Mouse (Mus musculus): Measurements from ENCODE around the gene Tpt1. TPM values are rescaled to one million over a fixed set of nuclear protein-coding genes. Genes with fewer than 3 reads are reported as not detected.
"Not testable (repeated sequence)": the region's sequence is repeated elsewhere in the genome, so short reads cannot be mapped to it uniquely, and the experiment has no call there.

Tpt1 gene
- polyA plus RNA-seq, 2 experiments = 702 to 1,453 TPM

DNA sequence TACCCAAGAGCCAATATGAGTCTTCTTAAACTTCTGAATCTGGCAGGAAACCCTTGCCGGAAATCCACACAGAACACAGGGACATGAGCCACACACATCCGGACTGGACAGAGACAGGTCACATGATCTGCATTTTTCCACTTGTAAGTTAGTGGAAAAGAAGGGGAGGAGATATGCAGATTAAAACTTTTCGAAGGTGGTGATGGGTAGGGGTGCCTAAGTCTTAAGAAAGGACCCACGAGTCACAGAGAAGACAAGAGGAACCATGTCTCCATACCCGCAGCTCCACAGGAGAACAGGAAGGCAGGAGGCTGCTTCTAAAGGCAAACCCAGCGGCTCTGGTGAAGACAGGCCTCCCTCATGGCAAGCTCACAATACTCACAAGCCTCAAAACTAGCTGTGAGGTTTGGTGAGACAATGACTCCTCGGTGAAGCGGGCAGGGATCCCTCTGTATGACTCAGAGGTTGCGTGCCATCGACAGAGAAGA is 10.6 kb upstream of the Tpt1 start:
- Histone ChIP-seq H3K4me3 (ENCODE audit: insufficient read depth in 1 of 2, low read depth in 2 of 2, low read length in 2 of 2) (peak overlapping the region; percentile 75 to 84), H3K9me3 (ENCODE audit: control insufficient read depth, low read length) (no peaks in the 10 kb centered on the region), H3K4me1 (replicated peaks; ENCODE audit: control insufficient read depth in 2 of 2, insufficient read depth in 2 of 2, low read length in 1 of 2) (peaks cover 58 to 60% of the 10 kb centered on the region in 2 experiments), H3K4me2 (ENCODE audit: low read depth) (peak overlapping the region; percentile 99), H3K36me3 (replicated peaks; ENCODE audit: control insufficient read depth, insufficient read depth, low read depth) (no peaks in the 10 kb centered on the region), H3K9ac (replicated peaks) (peak overlapping the region; percentile 89), H3K27me3 (ENCODE audit: control insufficient read depth, insufficient read depth, low read length) (no peaks in the 10 kb centered on the region), H3K27ac (peak overlapping the region; percentile 97)
- peak; percentile 76 for ATAC-seq (ENCODE audit: insufficient read depth)
- TF ChIP-seq EP300 (IDR thresholded peaks at IDR 0.05; ENCODE audit: low read depth) (no peak; the same call in 1 of the 2 replicates), CTCF (IDR thresholded peaks at IDR 0.05; ENCODE audit: low read depth) (no peak)
- DNase-seq (ENCODE audit: low read depth in 3 of 3, low spot score in 3 of 3) = peak; percentile 78 to 88 (median 81)
- under 1% methylated on average over 10 of the region's 10 CpGs for whole genome bisulfite sequencing (ENCODE audit: insufficient replicate concordance)

DNA sequence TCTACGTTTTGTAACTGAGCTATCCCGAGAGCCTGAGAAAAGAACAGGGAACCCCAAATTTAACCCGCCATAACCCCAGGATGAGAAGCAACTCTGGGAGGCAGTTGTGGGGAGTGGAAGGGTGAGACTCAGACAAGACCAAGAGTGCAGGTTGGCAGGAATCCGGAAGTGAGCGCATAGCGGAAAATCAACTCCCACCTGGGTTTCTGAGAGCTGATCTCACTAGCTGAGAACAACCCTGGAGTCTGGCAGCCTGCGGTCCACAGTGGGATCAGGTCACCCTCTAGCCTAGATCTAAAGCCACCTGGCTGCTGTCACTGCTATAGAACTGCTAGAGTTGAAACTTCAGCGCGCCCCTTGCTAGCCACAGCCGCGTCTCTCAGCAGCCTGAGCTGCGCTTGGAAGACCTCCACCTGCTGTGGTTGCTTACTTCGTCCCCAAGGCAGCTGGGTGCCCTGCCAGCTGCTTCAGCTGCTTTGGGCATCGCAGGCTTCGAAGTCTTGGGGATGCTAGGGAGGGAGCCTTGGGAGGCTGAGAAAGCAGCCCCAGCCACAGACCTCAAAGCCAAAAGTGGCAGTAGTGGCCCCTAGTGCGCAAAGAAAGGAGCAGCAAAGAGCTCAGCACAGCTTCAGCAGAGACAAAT is 10.0 kb upstream of the Tpt1 start:
- DNase-seq (ENCODE audit: low read depth in 3 of 3, low spot score in 3 of 3) (peak in 2 of 3 experiments; percentile 46 to 69), ATAC-seq (ENCODE audit: insufficient read depth) (peak; percentile 54)
- H3K9me3 ChIP-seq (ENCODE audit: control insufficient read depth, low read length) = no peaks in the 10 kb centered on the region
- under 1% methylated on average over 16 of the region's 16 CpGs for WGBS (ENCODE audit: insufficient replicate concordance)
- H3K36me3 ChIP-seq (replicated peaks; ENCODE audit: control insufficient read depth, insufficient read depth, low read depth) = no peaks in the 10 kb centered on the region
- peak overlapping the region; percentile 89 for H3K9ac ChIP-seq (replicated peaks)
- H3K27me3 ChIP-seq (ENCODE audit: control insufficient read depth, insufficient read depth, low read length) = no peaks in the 10 kb centered on the region
- peaks cover 53 to 60% of the 10 kb centered on the region in 2 experiments for H3K4me1 ChIP-seq (replicated peaks; ENCODE audit: control insufficient read depth in 2 of 2, insufficient read depth in 2 of 2, low read length in 1 of 2)
- TF ChIP-seq CTCF (IDR thresholded peaks at IDR 0.05; ENCODE audit: low read depth) (peak; percentile 63), EP300 (IDR thresholded peaks at IDR 0.05; ENCODE audit: low read depth) (no peak)
- peak overlapping the region; percentile 75 to 84 for H3K4me3 ChIP-seq (ENCODE audit: insufficient read depth in 1 of 2, low read depth in 2 of 2, low read length in 2 of 2)
- peak overlapping the region; percentile 97 for H3K27ac ChIP-seq
- H3K4me2 ChIP-seq (ENCODE audit: low read depth) = peak overlapping the region; percentile 99

DNA sequence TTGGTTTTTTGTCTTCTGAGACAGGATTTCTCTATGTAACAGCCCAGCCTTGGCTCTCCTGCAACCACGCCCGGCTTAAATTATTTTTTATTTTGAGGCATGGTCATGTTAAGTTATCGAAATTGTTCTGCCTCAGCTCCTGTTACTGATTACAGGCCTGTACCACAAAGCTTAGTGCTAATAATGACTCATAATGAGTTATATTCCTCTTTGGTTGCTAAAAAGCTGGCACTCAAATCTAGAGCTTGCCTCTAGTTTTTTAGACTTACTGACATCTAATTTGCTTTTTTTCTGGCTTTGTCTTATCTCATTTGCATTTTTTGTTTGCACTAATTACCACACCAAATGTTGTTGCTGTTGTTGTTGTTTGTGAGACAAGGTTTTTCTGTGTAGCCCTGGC is 8.3 kb upstream of the Tpt1 start:
- DNase-seq (ENCODE audit: low read depth in 3 of 3, low spot score in 3 of 3) = no peak
- WGBS (ENCODE audit: insufficient replicate concordance) = 61% methylated on average over 3 of the region's 3 CpGs
- Histone ChIP-seq H3K4me1 (replicated peaks; ENCODE audit: control insufficient read depth in 2 of 2, insufficient read depth in 2 of 2, low read length in 1 of 2) (peaks cover 53 to 60% of the 10 kb centered on the region in 2 experiments), H3K27me3 (ENCODE audit: control insufficient read depth, insufficient read depth, low read length) (no peaks in the 10 kb centered on the region), H3K9ac (replicated peaks) (peak overlapping the region; percentile 60), H3K4me3 (ENCODE audit: insufficient read depth in 1 of 2, low read depth in 2 of 2, low read length in 2 of 2) (peak overlapping the region; percentile 20 to 24; a peak in 3 of 4 replicates), H3K27ac (peak overlapping the region; percentile 95), H3K4me2 (ENCODE audit: low read depth) (peak overlapping the region; percentile 99), H3K36me3 (replicated peaks; ENCODE audit: control insufficient read depth, insufficient read depth, low read depth) (no peaks in the 10 kb centered on the region), H3K9me3 (ENCODE audit: control insufficient read depth, low read length) (no peaks in the 10 kb centered on the region)
- no peak for ATAC-seq (ENCODE audit: insufficient read depth)
- TF ChIP-seq EP300 (IDR thresholded peaks at IDR 0.05; ENCODE audit: low read depth) (no peak), CTCF (IDR thresholded peaks at IDR 0.05; ENCODE audit: low read depth) (no peak)

DNA sequence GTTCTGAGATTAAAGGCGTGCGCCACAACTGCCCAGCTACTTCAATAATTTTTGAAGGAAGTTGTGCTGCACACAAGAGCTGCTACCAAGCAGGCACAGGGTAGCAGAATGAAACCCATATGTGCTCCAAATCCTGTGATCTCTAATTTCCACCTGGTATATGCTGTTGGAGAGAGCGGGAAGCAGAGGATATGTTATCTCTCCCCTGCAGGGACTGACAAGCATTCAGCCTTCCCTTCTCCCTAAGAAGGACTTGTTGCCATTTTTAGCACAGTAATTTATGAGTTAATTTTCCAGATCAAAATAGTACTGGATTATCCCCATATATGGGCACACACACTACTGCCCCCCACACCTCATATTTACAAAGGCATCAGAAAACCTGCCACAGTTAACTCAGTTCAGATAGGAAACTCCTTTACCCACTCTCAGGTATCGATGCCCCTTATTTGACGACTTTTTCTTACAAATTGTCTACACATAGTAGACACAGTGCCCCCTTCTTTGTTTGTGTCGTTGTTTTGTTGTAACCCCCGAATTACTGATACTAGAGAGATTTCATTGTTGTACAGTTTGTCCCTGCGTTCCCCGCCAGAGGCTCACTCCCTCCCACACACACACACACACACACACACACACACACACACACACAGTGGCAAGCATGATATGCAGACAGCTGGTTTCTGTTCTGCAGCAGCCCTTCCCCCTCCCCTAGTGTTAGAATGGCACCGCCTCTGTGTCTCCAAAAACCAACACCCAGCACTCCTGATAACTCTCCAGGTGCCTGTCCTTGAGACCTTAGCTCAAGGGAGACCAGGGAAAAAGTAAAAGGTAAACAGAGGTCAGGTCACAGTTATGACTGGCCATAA is 7.6 kb upstream of the Tpt1 start:
- TF ChIP-seq EP300 (IDR thresholded peaks at IDR 0.05; ENCODE audit: low read depth) (peak; percentile 90), CTCF (IDR thresholded peaks at IDR 0.05; ENCODE audit: low read depth) (peak; percentile 20; the same call in 1 of the 2 replicates)
- Histone ChIP-seq H3K9me3 (ENCODE audit: control insufficient read depth, low read length) (no peaks in the 10 kb centered on the region), H3K36me3 (replicated peaks; ENCODE audit: control insufficient read depth, insufficient read depth, low read depth) (no peaks in the 10 kb centered on the region), H3K27ac (peak overlapping the region; percentile 95), H3K4me3 (ENCODE audit: insufficient read depth in 1 of 2, low read depth in 2 of 2, low read length in 2 of 2) (peak overlapping the region; percentile 20 to 37), H3K4me2 (ENCODE audit: low read depth) (peak overlapping the region; percentile 99), H3K9ac (replicated peaks) (peak overlapping the region; percentile 60), H3K27me3 (ENCODE audit: control insufficient read depth, insufficient read depth, low read length) (no peaks in the 10 kb centered on the region), H3K4me1 (replicated peaks; ENCODE audit: control insufficient read depth in 2 of 2, insufficient read depth in 2 of 2, low read length in 1 of 2) (peaks cover 47 to 53% of the 10 kb centered on the region in 2 experiments)
- DNase-seq (ENCODE audit: low read depth in 3 of 3, low spot score in 3 of 3) (peak; percentile 72 to 76 (median 75)), ATAC-seq (ENCODE audit: insufficient read depth) (peak; percentile 79)
- 16% methylated on average over 10 of the region's 10 CpGs for WGBS (ENCODE audit: insufficient replicate concordance)

DNA sequence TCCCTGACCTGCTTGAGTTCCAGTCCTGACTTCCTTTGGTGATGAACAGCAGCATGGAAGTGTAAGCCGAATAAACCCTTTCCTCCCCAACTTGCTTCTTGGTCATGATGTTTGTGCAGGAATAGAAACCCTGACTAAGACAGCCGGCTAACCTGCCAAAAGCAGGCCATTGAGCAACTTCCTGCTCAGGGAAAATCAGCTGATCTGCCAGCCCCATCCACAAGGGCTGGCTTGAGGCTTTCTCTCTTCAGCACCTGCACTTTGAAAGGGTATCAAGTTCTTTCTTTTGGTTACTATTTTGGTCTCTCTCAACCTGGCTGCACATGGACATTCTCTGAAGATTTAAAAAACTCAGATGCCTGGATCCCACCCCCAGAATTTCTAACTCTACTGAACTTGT is 3.1 kb upstream of the Tpt1 start:
- not testable (repeated sequence) for H3K9ac ChIP-seq (replicated peaks); H3K4me3 ChIP-seq (ENCODE audit: insufficient read depth in 1 of 2, low read depth in 2 of 2, low read length in 2 of 2); H3K36me3 ChIP-seq (replicated peaks; ENCODE audit: control insufficient read depth, insufficient read depth, low read depth); H3K27me3 ChIP-seq (ENCODE audit: control insufficient read depth, insufficient read depth, low read length); DNase-seq (ENCODE audit: low read depth in 3 of 3, low spot score in 3 of 3); ATAC-seq (ENCODE audit: insufficient read depth); H3K27ac ChIP-seq; H3K9me3 ChIP-seq (ENCODE audit: control insufficient read depth, low read length); H3K4me2 ChIP-seq (ENCODE audit: low read depth)
- WGBS (ENCODE audit: insufficient replicate concordance) = 0% methylated on average over 1 of the region's 2 CpGs
- H3K4me1 ChIP-seq (replicated peaks; ENCODE audit: control insufficient read depth in 2 of 2, insufficient read depth in 2 of 2, low read length in 1 of 2) = peaks cover 19 to 20% of the 10 kb centered on the region in 2 experiments

Data from liver, embryonic 14.5 days (tissue).